Mouse (Mus musculus) adrenal gland, postnatal 14 days (tissue): ENCODE data around the gene Zfp119b. TPM values are rescaled to one million over a fixed set of nuclear protein-coding genes. Genes with fewer than 3 reads are reported as not detected.
A peak's percentile ranks its signal among the peaks of the same experiment; 100 is the strongest.
"Not testable (repeated sequence)": the region's sequence is repeated elsewhere in the genome, so short reads cannot be mapped to it uniquely, and the experiment has no call there.

Experiments used
- DNase-seq: peaks from one replicate; pipeline ENCODE4 v3.0.0; 2021; ENCODE audit warnings: mixed read lengths
- total RNA-seq: library from RNA; stranded (reverse); gene quantifications from 2 replicates; pipeline ENCODE4 v1.2.3, GENCODE M21; 2021

Zfp119b gene
- total RNA-seq, 1 experiment from 2014 or later, result 4.4 TPM

GRCm38 (mm10) chr17:55957726-55958583 lies 8.7 kb upstream of the Zfp119b start:
- DNase-seq, result no peak

GRCm38 (mm10) chr17:55957168-55957567 lies 7.9 kb upstream of the Zfp119b start:
- DNase-seq, result peak; percentile 87

- no peak for DNase-seq
Measured at GRCm38 (mm10) chr17:55956591-55956990, 7.3 kb upstream of the Zfp119b start.

GRCm38 (mm10) chr17:55956129-55956528 lies 6.8 kb upstream of the Zfp119b start:
- peak; percentile 84 for DNase-seq

- DNase-seq, result no peak
Measured at GRCm38 (mm10) chr17:55954229-55954628, 4.9 kb upstream of the Zfp119b start.

GRCm38 (mm10) chr17:55953751-55954150 lies 4.5 kb upstream of the Zfp119b start:
- DNase-seq, result no peak

GRCm38 (mm10) chr17:55952447-55953027 lies 3.2 kb upstream of the Zfp119b start, which contains the start of gene Ebi3:
Gene Ebi3, plus strand, starts transcription at chr17:55952640.
- DNase-seq, result peak; percentile 12

- no peak for DNase-seq
Measured at GRCm38 (mm10) chr17:55952041-55952440, 2.7 kb upstream of the Zfp119b start.

GRCm38 (mm10) chr17:55950601-55951000 lies 1.3 kb upstream of the Zfp119b start:
- no peak for DNase-seq

- DNase-seq, result no peak
Measured at GRCm38 (mm10) chr17:55948647-55949046, 653 bp downstream of the Zfp119b start.

GRCm38 (mm10) chr17:55945696-55946095 lies 3.6 kb downstream of the Zfp119b start:
- no peak for DNase-seq

GRCm38 (mm10) chr17:55944866-55945682 lies 4.2 kb downstream of the Zfp119b start:
- DNase-seq, result peak; percentile 96

- DNase-seq, result not testable (repeated sequence)
Measured at GRCm38 (mm10) chr17:55944387-55944865, 4.9 kb downstream of the Zfp119b start.

GRCm38 (mm10) chr17:55933191-55933590 lies 16.1 kb downstream of the Zfp119b start:
- no peak for DNase-seq

- DNase-seq, result no peak
Measured at GRCm38 (mm10) chr17:55932635-55933034, 16.7 kb downstream of the Zfp119b start.

GRCm38 (mm10) chr17:55931553-55932502 lies 17.5 kb downstream of the Zfp119b start:
- peak; percentile 70 for DNase-seq

GRCm38 (mm10) chr17:55906669-55907068 lies 42.6 kb downstream of the Zfp119b start:
- no peak for DNase-seq

- DNase-seq, result no peak
Measured at GRCm38 (mm10) chr17:55904131-55904530, 45.2 kb downstream of the Zfp119b start.

GRCm38 (mm10) chr17:55903687-55904086 lies 45.6 kb downstream of the Zfp119b start:
- no peak for DNase-seq

- DNase-seq, result no peak
Measured at GRCm38 (mm10) chr17:55903087-55903486, 46.2 kb downstream of the Zfp119b start.

- peak; percentile 20 for DNase-seq
Measured at GRCm38 (mm10) chr17:55892406-55892955, 56.8 kb downstream of the Zfp119b start.
